Mouse (Mus musculus): ENCODE results near the gene Nsl1. TPM values are rescaled to one million over a fixed set of nuclear protein-coding genes. Genes with fewer than 3 reads are reported as not detected.

The Nsl1 gene
- polyA plus RNA-seq, 1 experiment = 4.4 TPM

DNA sequence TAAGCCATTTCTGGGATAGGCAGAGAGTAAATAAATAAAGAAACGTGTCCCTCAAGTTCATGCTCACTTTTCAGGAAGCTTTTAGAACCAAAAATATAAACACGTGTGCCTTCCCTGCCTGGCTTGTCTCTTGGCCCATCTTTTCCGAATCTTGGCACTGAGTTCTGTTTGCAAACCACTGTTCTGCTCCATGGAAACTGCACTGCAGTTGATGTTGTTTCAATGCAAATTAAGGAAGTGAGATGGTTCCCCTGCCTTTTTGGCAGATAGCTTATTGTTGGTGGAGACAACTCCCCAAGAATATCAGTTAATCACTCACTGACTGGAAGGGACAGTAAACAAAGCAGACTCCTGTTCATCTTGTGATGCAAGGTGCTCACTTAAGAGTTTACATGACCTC lies 59.9 kb downstream of the Nsl1 start:
- TF ChIP-seq POLR2A (IDR thresholded peaks at IDR 0.05; ENCODE audit: insufficient read length, low read depth) (no peak), CEBPB (IDR thresholded peaks at IDR 0.05; ENCODE audit: insufficient read depth, poor library complexity, severe bottlenecking) (no peak), USF1 (IDR thresholded peaks at IDR 0.05; ENCODE audit: low read depth) (no peak), POLR2AphosphoS2 (IDR thresholded peaks at IDR 0.05; ENCODE audit: insufficient read length, low read depth) (no peak), MYOD1 (IDR thresholded peaks at IDR 0.05; ENCODE audit: control insufficient read depth in 1 of 3, insufficient read length in 2 of 3, low read depth in 2 of 3) (no peak)
- Histone ChIP-seq H3K4me2 (ENCODE audit: low read depth) (no peak overlapping the region), H3K36me3 (ENCODE audit: control insufficient read depth, insufficient read depth) (no peaks in the 10 kb centered on the region)

DNA sequence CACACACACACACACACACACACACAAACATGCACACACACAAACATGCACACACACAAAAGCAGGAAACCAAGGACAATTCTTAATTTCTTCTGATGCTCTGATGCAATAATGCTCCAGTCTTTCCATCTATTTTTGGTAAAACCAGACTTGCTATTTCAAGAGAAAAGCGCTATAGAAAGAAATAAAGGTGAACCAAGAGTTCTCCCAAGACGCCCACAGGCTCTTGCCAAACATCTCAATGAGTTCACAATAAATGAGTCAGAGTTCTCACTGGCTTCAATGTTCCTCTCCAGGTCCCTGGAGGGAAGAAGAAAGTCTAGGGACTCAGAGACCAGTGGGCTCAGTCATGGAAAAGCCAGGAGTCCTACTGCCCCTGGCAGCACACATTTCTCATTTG lies 60.9 kb downstream of the Nsl1 start:
- Histone ChIP-seq H3K27me3 (ENCODE audit: control insufficient read depth, insufficient read depth, insufficient read length) (peaks cover 4% of the 10 kb centered on the region), H3K36me3 (ENCODE audit: control insufficient read depth, insufficient read depth) (no peaks in the 10 kb centered on the region), H3ac (ENCODE audit: control insufficient read depth, insufficient read length) (no peak overlapping the region), H3K4me3 (no peak overlapping the region), H3K4me2 (ENCODE audit: low read depth) (peak overlapping the region; percentile 3), H3K79me2 (ENCODE audit: control insufficient read depth, insufficient read depth) (no peaks in the 10 kb centered on the region)
- no peak for TF ChIP-seq MYOG (IDR thresholded peaks at IDR 0.05; ENCODE audit: control insufficient read depth in 1 of 3, insufficient read depth in 1 of 3, insufficient read length in 2 of 3, low read depth in 2 of 3)
- peak; percentile 31; the same call in 1 of the 2 replicates for TF ChIP-seq CEBPB (IDR thresholded peaks at IDR 0.05; ENCODE audit: insufficient read depth, poor library complexity, severe bottlenecking)
- TF ChIP-seq MYOD1 (IDR thresholded peaks at IDR 0.05; ENCODE audit: control insufficient read depth in 1 of 3, insufficient read length in 2 of 3, low read depth in 2 of 3) = no peak
- no peak for TF ChIP-seq TCF3 (IDR thresholded peaks at IDR 0.05; ENCODE audit: insufficient read length, low read depth)

More for the DNA sequence above, 59.9 kb downstream of the Nsl1 start:
- no peak overlapping the region for H3K4me3 ChIP-seq
- H3K27me3 ChIP-seq (ENCODE audit: control insufficient read depth, insufficient read depth, insufficient read length) = peaks cover 4% of the 10 kb centered on the region
- H3ac ChIP-seq (ENCODE audit: control insufficient read depth, insufficient read length) = no peak overlapping the region
- no peaks in the 10 kb centered on the region for H3K79me2 ChIP-seq (ENCODE audit: control insufficient read depth, insufficient read depth)

DNA sequence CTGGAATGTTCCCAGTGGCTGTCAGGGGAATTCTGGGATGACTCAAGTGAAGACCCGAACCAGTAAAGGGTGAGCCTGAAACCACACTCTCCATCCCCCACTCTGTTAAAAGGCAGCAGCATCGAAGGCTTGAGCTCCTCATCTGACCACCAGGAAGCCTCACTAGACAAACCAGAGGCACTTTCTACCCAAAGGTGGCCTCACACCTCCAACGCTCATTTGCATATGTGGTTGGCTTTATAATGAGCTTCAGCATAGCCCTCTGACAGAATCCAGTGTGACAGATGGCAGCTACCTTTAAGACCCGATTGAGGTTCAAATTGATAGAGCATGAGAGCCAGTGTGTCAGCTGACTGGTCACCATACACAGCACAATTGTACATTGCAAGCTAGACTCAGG lies 61.5 kb downstream of the Nsl1 start:
- H3K4me2 ChIP-seq (ENCODE audit: low read depth) = no peak overlapping the region
- H3K79me2 ChIP-seq (ENCODE audit: control insufficient read depth, insufficient read depth) = no peaks in the 10 kb centered on the region
- no peak overlapping the region for H3ac ChIP-seq (ENCODE audit: control insufficient read depth, insufficient read length)
- no peak overlapping the region for H3K4me3 ChIP-seq
- H3K27me3 ChIP-seq (ENCODE audit: control insufficient read depth, insufficient read depth, insufficient read length) = peaks cover 4% of the 10 kb centered on the region
- H3K36me3 ChIP-seq (ENCODE audit: control insufficient read depth, insufficient read depth) = no peaks in the 10 kb centered on the region
- no peak for TF ChIP-seq USF1 (IDR thresholded peaks at IDR 0.05; ENCODE audit: low read depth)
- no peak for TF ChIP-seq MAX (IDR thresholded peaks at IDR 0.05; ENCODE audit: low read depth)
- no peak for TF ChIP-seq TCF3 (IDR thresholded peaks at IDR 0.05; ENCODE audit: insufficient read length, low read depth)
- no peak for TF ChIP-seq POLR2AphosphoS2 (IDR thresholded peaks at IDR 0.05; ENCODE audit: insufficient read length, low read depth)
- no peak for TF ChIP-seq MYOD1 (IDR thresholded peaks at IDR 0.05; ENCODE audit: control insufficient read depth in 1 of 3, insufficient read length in 2 of 3, low read depth in 2 of 3)
- TF ChIP-seq MYOG (IDR thresholded peaks at IDR 0.05; ENCODE audit: control insufficient read depth in 1 of 3, insufficient read depth in 1 of 3, insufficient read length in 2 of 3, low read depth in 2 of 3) = no peak
- no peak for TF ChIP-seq E2F4 (IDR thresholded peaks at IDR 0.05; ENCODE audit: insufficient read depth)
- TF ChIP-seq TCF12 (IDR thresholded peaks at IDR 0.05; ENCODE audit: insufficient read depth, poor library complexity, severe bottlenecking) = no peak

DNA sequence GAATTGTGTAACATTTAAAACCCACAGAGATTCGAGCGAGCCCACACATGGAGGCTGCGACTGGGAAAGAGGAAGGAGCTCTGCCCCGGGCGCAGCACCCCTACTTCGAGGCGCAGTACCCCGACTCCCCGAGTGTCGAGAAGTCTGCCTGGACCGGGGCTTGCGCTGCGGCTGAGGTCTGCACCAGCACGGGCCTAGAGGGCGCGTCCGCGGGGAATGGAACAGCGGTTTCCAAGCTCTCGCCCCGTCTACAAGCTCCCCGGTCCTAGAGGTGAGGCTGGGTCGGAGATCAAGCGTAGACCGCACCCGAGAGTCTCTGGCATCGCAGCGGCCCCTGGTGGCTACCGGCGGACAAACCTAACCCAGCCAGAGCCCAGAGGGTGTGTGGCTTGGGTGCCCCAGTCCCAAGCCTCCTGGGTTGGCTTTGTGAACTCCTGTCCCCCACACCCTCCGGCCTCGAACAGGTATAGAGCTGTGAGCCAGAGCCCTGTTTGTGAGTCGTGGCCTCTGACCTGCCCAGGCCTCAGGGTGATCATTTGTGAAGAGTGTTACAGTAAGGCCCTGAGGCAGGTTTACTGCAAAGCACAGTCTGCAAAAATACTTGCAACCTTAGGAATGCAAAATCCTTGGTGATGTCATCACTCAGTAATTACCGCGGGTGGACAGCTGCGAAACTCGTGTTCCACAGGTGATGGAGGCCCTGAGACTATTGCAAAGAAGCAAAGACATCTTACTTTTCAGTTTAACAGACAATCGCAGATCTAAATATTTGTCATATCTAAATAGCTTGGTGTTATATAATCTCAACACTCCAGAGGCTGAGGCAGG lies 63.2 kb downstream of the Nsl1 start:
- Histone ChIP-seq H3K4me3 (no peak overlapping the region), H3K36me3 (ENCODE audit: control insufficient read depth, insufficient read depth) (no peaks in the 10 kb centered on the region), H3K79me2 (ENCODE audit: control insufficient read depth, insufficient read depth) (no peaks in the 10 kb centered on the region), H3ac (ENCODE audit: control insufficient read depth, insufficient read length) (no peak overlapping the region), H3K27me3 (ENCODE audit: control insufficient read depth, insufficient read depth, insufficient read length) (peaks cover 4% of the 10 kb centered on the region), H3K4me2 (ENCODE audit: low read depth) (no peak overlapping the region)
- TF ChIP-seq MYOG (IDR thresholded peaks at IDR 0.05; ENCODE audit: control insufficient read depth in 1 of 3, insufficient read depth in 1 of 3, insufficient read length in 2 of 3, low read depth in 2 of 3) = no peak
- no peak for TF ChIP-seq REST (IDR thresholded peaks at IDR 0.05; ENCODE audit: insufficient read depth, insufficient read length)
- TF ChIP-seq POLR2AphosphoS2 (IDR thresholded peaks at IDR 0.05; ENCODE audit: insufficient read length, low read depth) = no peak
- no peak for TF ChIP-seq USF1 (IDR thresholded peaks at IDR 0.05; ENCODE audit: low read depth)
- peak in 2 of 3 experiments; percentile 35 to 41 for TF ChIP-seq MYOD1 (IDR thresholded peaks at IDR 0.05; ENCODE audit: control insufficient read depth in 1 of 3, insufficient read length in 2 of 3, low read depth in 2 of 3)

DNA sequence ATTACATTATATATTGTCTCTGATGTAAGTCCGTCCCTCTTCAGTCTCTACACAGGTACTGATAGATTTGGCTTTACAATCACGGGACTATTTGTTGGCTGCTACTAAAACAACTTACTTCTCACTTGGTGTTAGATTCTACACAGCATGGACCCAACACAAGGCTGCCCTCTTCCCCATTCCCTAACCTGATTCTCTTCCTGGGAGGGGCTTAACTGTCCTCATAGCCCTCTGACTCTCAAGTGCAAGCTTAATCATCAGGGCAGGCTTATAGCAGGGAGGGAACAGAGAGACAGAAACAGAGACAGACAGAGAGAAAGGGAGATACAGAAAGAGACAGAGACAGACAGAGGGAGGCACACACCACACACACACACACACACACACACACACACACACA lies 68.9 kb downstream of the Nsl1 start:
- no peak overlapping the region for H3K4me3 ChIP-seq
- no peak overlapping the region for H3K4me2 ChIP-seq (ENCODE audit: low read depth)
- H3ac ChIP-seq (ENCODE audit: control insufficient read depth, insufficient read length) = no peak overlapping the region
- H3K36me3 ChIP-seq (ENCODE audit: control insufficient read depth, insufficient read depth) = no peaks in the 10 kb centered on the region
- no peak for TF ChIP-seq USF1 (IDR thresholded peaks at IDR 0.05; ENCODE audit: low read depth)
- H3K27me3 ChIP-seq (ENCODE audit: control insufficient read depth, insufficient read depth, insufficient read length) = peaks cover 39% of the 10 kb centered on the region
- no peaks in the 10 kb centered on the region for H3K79me2 ChIP-seq (ENCODE audit: control insufficient read depth, insufficient read depth)

DNA sequence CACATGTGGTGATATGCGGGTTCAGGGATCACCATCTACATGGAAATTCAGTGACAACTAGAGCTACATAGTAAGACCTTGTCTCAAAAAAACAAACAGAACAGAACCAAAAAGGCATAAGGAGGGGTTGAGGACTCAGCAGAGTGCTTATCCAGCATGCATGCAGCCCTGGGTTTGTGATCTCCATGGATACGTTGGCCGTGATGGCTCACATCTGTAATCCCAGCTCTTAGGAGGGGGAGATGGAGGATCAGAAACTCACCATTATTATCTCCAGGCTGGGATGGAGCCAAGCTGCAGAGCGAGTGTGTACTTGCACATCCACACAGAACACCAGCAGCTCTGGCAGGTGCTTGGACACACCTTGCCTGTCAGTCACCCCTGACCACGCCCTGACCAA lies 69.4 kb downstream of the Nsl1 start:
- no peak overlapping the region for H3ac ChIP-seq (ENCODE audit: control insufficient read depth, insufficient read length)
- no peak overlapping the region for H3K4me3 ChIP-seq
- H3K79me2 ChIP-seq (ENCODE audit: control insufficient read depth, insufficient read depth) = no peaks in the 10 kb centered on the region
- no peak overlapping the region for H3K4me2 ChIP-seq (ENCODE audit: low read depth)
- H3K36me3 ChIP-seq (ENCODE audit: control insufficient read depth, insufficient read depth) = no peaks in the 10 kb centered on the region
- TF ChIP-seq POLR2A (IDR thresholded peaks at IDR 0.05; ENCODE audit: insufficient read length, low read depth) (no peak), SRF (IDR thresholded peaks at IDR 0.05; ENCODE audit: control insufficient read depth, insufficient read length, low read depth) (no peak), MYOD1 (IDR thresholded peaks at IDR 0.05; ENCODE audit: control insufficient read depth in 1 of 3, insufficient read length in 2 of 3, low read depth in 2 of 3) (no peak), CEBPB (IDR thresholded peaks at IDR 0.05; ENCODE audit: insufficient read depth, poor library complexity, severe bottlenecking) (no peak), TCF3 (IDR thresholded peaks at IDR 0.05; ENCODE audit: insufficient read length, low read depth) (no peak), MYOG (IDR thresholded peaks at IDR 0.05; ENCODE audit: control insufficient read depth in 1 of 3, insufficient read depth in 1 of 3, insufficient read length in 2 of 3, low read depth in 2 of 3) (no peak), TCF12 (IDR thresholded peaks at IDR 0.05; ENCODE audit: insufficient read depth, poor library complexity, severe bottlenecking) (no peak), E2F4 (IDR thresholded peaks at IDR 0.05; ENCODE audit: insufficient read depth) (no peak), MAX (IDR thresholded peaks at IDR 0.05; ENCODE audit: low read depth) (no peak), USF1 (IDR thresholded peaks at IDR 0.05; ENCODE audit: low read depth) (no peak), POLR2AphosphoS2 (IDR thresholded peaks at IDR 0.05; ENCODE audit: insufficient read length, low read depth) (no peak), REST (IDR thresholded peaks at IDR 0.05; ENCODE audit: insufficient read depth, insufficient read length) (no peak)
- peaks cover 44% of the 10 kb centered on the region for H3K27me3 ChIP-seq (ENCODE audit: control insufficient read depth, insufficient read depth, insufficient read length)

All from myocyte (in vitro differentiated cells).